Mouse (Mus musculus) lung, adult 2 months (tissue): ENCODE results near the gene Usp2. TPM values are rescaled to one million over a fixed set of nuclear protein-coding genes. Genes with fewer than 3 reads are reported as not detected.

Source experiments
- DNase-seq: peaks from one replicate; pipeline ENCODE4 v3.0.0; 2022
- H3K4me1 ChIP-seq: fragments of 200-500 bp; 2 replicates; pipeline ENCODE4 v1.6.1; 2011; ENCODE audit warnings: low read length; ENCODE audit not compliant: control insufficient read depth, insufficient read depth
- H3K4me3 ChIP-seq: fragments of 200-500 bp; replicated peaks from 2 replicates; pipeline ENCODE3; 2011; ENCODE audit warnings: low read depth, mild to moderate bottlenecking, control low read depth, low read length; ENCODE audit errors: extremely low read depth
- CTCF ChIP-seq: fragments of 200-500 bp; IDR thresholded peaks from 2 replicates; pipeline ENCODE4 v1.5.1; 2011; ENCODE audit warnings: mild to moderate bottlenecking, low read length, control low read depth; ENCODE audit not compliant: insufficient read depth
- POLR2A ChIP-seq: fragments of 200-500 bp; IDR thresholded peaks from 2 replicates; pipeline ENCODE4 v1.6.1; 2011; ENCODE audit warnings: low read depth, mild to moderate bottlenecking, control low read depth, low read length, borderline replicate concordance; ENCODE audit errors: extremely low read depth
- WGBS: fragments of 180-500 bp; shearing (Covaris S2); methylation state at CpG from one replicate; pipeline ENCODE4 v1.1.7; 2018; 5-methylcytosine and 5-hydroxymethylcytosine counted together
- polyA plus RNA-seq: library from polyadenylated mRNA; depleted of rRNA; stranded (reverse); fragments of >200 nt; gene quantifications from 2 replicates; pipeline ENCODE4 v1.2.3, GENCODE M21; 2012

Gene Usp2
- polyA plus RNA-seq, 1 experiment: 5.7 TPM

DNA sequence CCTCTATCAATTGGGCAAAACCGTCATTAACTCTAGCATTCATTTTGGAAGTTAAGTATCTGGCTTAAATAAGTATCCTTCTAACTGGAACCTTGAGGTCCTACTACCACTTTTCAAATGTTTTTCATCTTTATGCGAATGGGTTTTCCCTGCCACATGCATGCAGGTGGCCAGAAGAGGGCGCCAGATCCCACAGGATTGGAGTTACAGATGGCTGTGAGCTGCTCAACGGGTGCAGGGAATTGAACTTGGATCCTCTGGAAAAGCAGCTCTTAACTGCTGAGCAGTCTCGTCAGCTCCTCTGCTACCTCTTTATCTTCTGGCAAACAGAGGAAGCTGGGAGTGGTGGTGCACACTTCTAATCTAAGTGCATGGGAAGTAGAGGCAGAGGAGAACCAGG lies 52.2 kb downstream of the Usp2 start:
- Histone ChIP-seq H3K4me1 (no peaks in the 10 kb centered on the region), H3K4me3 (no peak overlapping the region)
- 61% methylated on average over 5 of the region's 5 CpGs for WGBS
- DNase-seq: no peak
- TF ChIP-seq POLR2A (no peak), CTCF (peak; percentile 65)

DNA sequence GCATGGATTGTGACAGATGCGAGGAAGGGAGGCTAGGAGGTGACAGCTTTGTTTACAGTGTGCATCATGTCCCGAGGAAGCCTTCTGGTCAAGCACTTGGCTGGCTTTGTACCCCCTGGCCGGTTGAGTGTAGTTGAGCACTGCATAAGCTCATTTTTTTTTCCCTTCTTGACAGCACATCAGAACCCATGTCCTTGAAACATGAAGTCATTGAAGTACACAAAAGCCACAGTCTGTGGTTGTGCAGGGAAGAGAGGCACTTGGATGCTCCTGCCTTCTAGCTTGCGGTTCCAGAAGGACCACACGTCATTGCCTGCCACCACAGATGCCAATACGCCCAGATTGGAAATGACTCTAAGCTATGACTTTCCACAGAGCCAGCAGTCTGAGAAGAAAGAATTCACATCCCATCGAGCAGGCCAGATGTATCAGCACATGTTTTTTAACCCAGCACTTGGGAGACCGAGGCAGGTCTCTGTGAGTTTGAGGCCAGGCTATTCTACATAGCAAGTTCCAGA lies 53.2 kb downstream of the Usp2 start:
- peaks cover 1% of the 10 kb centered on the region; the same call in 1 of the 2 replicates for H3K4me1 ChIP-seq
- no peak for DNase-seq
- TF ChIP-seq CTCF (no peak), POLR2A (no peak)
- no peak overlapping the region for H3K4me3 ChIP-seq
- 57% methylated on average over 8 of the region's 8 CpGs for WGBS

DNA sequence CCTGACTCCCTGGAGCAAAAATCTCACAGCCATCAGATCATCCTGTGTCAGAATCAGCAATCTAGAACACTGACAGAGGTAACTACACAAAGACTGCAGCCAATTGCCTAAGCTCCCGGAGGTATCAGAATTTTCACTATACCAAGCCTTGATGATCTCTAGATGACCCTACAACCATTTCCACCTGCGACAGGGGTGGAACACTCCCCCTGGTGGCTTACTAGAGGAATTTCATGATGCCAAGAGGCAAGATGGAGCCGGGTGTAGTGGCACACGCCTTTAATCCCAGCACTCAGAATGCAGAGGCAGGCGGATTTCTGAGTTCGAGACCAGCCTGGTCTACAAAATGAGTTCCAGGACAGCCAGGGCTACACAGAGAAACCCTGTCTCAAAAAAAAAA lies 57.5 kb downstream of the Usp2 start:
- H3K4me1 ChIP-seq: peaks cover 18% of the 10 kb centered on the region; the same call in 1 of the 2 replicates
- DNase-seq: no peak
- peak; percentile 52 for TF ChIP-seq CTCF
- TF ChIP-seq POLR2A: no peak
- 62% methylated on average over 6 of the region's 6 CpGs for WGBS
- no peak overlapping the region for H3K4me3 ChIP-seq

DNA sequence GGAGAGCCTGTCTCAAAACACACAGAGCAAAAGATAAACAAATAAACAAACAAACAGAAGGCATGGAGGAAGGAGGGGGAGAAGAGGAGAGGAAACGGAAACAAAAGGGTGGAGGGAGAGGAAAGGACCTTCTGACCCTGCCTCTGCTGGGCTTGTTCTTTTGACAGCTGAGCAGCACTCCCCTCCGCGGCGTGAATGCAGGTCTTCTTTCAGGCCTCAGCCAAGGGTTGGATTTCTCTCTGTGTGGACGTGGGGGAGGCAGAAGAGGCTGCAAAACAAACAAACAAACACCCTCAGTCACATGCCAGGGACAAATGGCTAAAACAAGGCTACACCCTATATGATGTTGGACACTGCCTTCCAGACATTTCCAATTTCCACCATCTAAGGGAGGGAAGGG lies 58.2 kb downstream of the Usp2 start:
- TF ChIP-seq CTCF (no peak), POLR2A (no peak)
- 51% methylated on average over 5 of the region's 5 CpGs for WGBS
- DNase-seq: no peak
- H3K4me1 ChIP-seq: peaks cover 18% of the 10 kb centered on the region; the same call in 1 of the 2 replicates
- no peak overlapping the region for H3K4me3 ChIP-seq

DNA sequence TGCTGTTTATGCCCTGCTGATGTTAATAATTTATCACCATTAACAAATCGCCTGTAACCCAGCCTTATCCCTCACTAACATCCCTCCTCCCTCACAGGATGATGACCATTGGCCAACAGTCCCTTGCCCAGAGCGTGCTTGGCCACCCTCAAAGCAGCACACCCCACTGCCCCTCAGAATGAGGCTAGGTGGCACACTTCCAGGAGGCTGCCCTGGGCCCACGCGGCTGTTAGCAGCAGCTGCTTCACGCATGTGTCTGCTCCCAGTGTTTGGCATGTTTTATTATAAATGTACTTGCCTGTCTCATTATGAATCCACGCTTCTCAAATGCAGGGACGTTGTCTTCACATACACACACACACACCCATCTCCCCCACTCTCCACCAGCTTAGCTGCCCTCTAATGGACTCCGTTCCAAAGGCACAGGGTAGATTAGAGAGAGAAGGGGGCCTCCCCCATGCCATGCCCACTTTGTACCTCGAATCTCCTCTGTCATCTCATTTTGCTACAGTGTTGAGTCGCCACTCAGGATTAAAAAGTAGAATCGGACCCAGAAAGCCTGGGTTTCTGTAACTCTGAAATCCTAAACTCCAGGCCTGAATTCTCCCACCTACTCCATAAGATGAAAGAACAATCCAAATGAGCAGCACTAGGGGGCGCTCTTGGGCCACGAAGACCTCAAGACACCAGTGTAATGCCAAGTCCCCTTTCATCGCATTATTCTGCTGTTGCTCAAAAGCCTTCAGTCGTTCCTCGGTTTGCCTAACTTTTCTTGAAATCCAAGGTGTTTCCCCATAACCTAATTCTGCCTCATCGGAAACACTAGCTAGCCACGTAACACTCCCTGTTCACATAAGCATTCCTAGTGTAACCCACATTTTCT lies 59.0 kb downstream of the Usp2 start:
- TF ChIP-seq POLR2A (no peak), CTCF (peak; percentile 91)
- Histone ChIP-seq H3K4me3 (no peak overlapping the region), H3K4me1 (peaks cover 18% of the 10 kb centered on the region)
- peak; percentile 78 for DNase-seq
- WGBS: 29% methylated on average over 18 of the region's 18 CpGs

DNA sequence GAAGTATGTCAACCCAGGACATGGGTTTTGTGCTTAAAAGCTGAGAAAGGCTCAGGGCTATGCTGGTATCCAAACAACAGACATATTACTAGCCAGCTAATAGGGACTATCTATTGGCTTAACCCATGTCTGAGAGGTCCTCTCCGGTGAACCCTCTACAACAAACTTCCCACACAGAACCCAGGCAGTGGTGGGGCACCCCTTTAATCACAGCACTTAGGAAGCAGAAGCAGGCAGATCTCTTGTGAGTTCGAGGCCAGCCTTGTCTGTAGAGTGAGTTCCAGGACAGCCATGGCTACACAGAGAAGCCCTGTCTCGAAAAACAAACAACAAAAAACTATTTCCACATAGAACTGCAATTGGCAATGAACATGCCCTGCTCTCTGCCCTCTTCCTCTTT lies 59.9 kb downstream of the Usp2 start:
- WGBS: 54% methylated on average over 3 of the region's 3 CpGs
- no peak for DNase-seq
- Histone ChIP-seq H3K4me1 (peaks cover 18% of the 10 kb centered on the region), H3K4me3 (no peak overlapping the region)
- TF ChIP-seq POLR2A (no peak), CTCF (no peak)

DNA sequence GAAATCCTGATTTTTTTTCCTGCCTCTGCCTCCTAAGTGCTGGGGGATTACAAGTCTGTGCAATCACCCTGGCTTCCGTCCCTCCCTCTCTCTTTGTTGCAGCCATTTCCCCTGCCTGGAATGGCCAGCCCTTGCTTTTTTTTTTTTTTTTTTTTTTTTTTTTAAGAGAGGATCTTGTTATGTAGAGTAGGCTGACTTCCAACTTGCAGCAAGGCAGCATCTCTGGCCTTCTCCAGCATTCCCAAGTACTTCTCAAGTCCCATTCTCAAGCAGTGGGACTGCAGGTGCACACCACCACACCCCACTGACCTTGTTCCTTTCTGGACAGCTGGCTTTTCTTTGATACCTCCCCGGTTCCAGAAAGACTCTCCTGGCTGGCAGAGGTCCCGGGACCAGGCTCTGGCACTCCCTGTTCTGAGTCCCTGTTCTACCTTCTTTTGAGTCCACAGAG lies 60.6 kb downstream of the Usp2 start:
- no peak for TF ChIP-seq CTCF
- no peak for TF ChIP-seq POLR2A
- Histone ChIP-seq H3K4me3 (no peak overlapping the region), H3K4me1 (peaks cover 18% of the 10 kb centered on the region)
- no peak for DNase-seq
- 25% methylated on average over 3 of the region's 3 CpGs for WGBS

DNA sequence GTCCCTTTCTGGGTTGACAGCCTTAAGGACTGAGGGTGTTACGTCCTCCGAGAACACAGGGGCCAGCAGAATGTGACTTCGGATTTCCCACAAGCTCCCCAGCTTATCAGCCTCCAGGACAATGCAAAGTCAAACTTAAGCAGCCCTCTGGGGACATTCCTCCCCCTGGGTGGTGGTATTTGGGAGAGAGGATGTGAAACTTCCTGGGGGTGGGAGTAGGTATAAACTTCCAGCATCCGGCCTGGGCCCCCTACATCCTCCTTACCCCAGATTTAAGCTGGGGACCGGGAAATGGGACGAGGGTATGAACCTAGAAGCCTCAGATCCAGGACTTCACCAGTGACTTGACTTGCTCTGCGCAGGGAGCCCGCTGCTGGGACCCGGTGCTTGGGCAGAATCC lies 62.8 kb downstream of the Usp2 start:
- peak overlapping the region; percentile 30 for H3K4me3 ChIP-seq
- 7% methylated on average over 9 of the region's 9 CpGs for WGBS
- DNase-seq: no peak
- H3K4me1 ChIP-seq: peaks cover 18% of the 10 kb centered on the region
- TF ChIP-seq POLR2A (peak; percentile 40; the same call in 1 of the 2 replicates), CTCF (no peak)

DNA sequence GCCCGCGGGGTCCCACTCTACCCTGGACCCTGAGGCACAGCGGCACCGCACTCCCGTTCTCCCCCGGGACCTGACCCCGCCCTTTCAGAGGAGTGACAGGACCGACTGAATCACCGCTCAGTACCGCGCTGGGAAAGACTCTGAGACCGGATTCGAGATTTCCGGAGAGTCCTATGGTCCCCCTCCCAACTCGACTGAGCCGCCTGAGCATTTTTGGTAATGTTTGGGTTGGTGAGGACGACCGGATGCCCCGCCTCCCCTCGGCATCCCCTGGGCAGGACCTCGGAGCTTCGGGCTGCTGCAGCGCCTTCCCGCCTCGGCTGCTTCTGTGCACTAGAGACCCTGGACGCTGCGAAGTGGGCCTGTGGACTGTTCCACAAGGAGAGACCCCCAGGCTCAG lies 63.2 kb downstream of the Usp2 start:
- TF ChIP-seq CTCF (no peak), POLR2A (peak; percentile 64; the same call in 1 of the 2 replicates)
- WGBS: under 1% methylated on average over 27 of the region's 27 CpGs
- Histone ChIP-seq H3K4me1 (peaks cover 17% of the 10 kb centered on the region), H3K4me3 (peak overlapping the region; percentile 30)
- peak; percentile 73 for DNase-seq

DNA sequence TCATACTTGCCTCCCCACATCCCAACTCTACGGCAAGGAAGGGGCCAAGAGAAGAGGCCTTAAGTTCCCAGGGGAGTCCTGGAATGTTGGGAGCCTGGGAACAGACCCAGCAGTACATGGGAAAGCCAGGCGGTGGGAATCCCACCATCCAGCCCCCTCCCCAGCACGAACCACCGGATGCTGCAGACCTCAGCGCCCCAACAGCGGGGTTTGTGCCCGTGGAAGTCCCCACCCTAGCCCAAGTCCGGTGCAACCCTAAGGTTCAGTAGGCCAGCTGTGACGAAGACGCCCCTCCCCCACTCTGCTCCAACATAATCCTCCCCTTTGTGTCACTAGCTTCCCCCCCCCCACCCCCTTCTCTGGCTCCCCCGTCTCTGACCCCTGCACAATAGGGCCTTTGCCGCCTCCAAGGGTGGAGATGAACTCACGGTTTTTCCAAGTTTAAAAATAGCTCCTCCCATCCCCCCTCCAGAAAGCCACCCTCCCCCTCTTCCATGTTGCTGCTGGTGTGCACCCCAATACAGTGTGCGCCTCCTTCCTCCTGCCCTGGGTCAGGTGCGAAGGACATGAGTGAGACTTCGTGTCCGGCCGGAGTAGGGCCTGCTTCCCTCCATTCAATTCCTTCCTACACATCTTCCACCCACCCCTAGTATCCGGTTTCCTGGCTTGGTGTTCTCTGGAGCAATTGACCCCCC lies 63.9 kb downstream of the Usp2 start:
- TF ChIP-seq CTCF: no peak
- TF ChIP-seq POLR2A: peak; percentile 23; the same call in 1 of the 2 replicates
- peaks cover 16% of the 10 kb centered on the region for H3K4me1 ChIP-seq
- no peak for DNase-seq

More for the DNA sequence above, 63.9 kb downstream of the Usp2 start:
- H3K4me3 ChIP-seq: peak overlapping the region; percentile 26
- WGBS: 26% methylated on average over 19 of the region's 19 CpGs
